Mouse (Mus musculus) stomach, postnatal 0 days (tissue): ENCODE results near the gene Vac14.

Experiments used
- CTCF ChIP-seq: IDR thresholded peaks from 2 replicates; pipeline ENCODE4 v1.5.1; 2016; ENCODE audit warnings: antibody characterized with exemption, low read depth, mild to moderate bottlenecking, moderate library complexity
- EP300 ChIP-seq: optimal IDR thresholded peaks from 2 replicates; pipeline ENCODE3; 2016; ENCODE audit warnings: antibody characterized with exemption

GRCm38 (mm10) chr8:110708429-110708828 lies 90.0 kb downstream of the Vac14 start:
- TF ChIP-seq CTCF (no peak), EP300 (no peak)
